Comparison of ENCODE assay signal across 8 mouse cellular contexts in the genomic region with DNA sequence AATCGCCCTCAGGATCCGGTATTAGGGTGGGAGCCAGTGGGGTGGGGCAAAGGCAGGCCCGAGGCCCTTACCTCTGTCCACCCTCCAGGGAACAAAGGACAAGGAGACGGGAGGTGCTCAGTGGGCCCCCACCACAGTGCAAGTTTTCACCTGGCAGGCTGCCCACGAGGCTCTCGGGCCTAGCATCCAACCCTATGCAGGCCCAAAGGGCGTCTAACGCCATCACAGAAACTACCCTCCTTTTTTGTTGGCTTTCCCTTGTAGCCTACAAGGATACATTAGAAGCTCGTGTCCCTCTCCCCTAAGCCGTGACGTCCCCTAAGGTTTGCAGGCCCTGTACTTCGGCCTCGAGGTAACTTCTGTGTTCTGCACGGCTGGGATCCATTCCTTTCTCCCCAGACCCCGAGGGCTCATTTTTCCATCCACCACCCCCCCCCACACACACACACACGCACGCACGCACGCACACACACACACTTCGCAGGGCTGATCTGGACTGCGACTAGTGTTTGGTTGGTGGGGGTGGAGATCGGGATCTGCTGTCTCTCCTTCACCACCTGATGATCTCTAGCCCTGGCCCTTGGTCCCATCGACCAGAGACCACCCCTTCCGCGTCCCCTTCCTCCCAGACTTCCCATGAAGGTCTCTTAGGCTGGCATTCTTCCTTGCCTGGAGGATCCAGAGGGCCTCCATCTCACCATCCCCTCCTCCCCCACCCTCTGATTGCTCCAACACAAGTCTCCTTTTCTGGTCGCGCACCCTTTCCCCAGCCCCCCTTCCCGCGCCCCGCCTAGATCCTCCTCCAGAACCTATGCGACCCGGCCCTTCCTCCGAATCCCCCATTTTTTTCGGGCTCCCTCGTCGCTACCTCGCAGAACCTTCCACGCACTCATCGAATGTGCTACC. TPM values are rescaled to one million over a fixed set of nuclear protein-coding genes. Genes with fewer than 3 reads are reported as not detected.
A peak's percentile ranks its signal among the peaks of the same experiment; 100 is the strongest.
DNase-seq lines count a peak whose midpoint lies in the region; ATAC-seq and TF ChIP-seq lines count a peak whose summit lies in the region.

No protein-coding gene starts in this region.

- H3K4me3 ChIP-seq in bone marrow macrophage, adult 2 months (ENCODE audit: insufficient read depth, low read length), result peak overlapping the region; percentile 93
- peak overlapping the region; percentile 85 for H3K4me3 ChIP-seq in forebrain, embryonic 10.5 days
- peak overlapping the region; percentile 89 for H3K4me3 ChIP-seq in hindbrain, embryonic 10.5 days
- peak overlapping the region; percentile 78 for H3K4me3 ChIP-seq in stomach, postnatal 0 days (ENCODE audit: low read depth, low read length)

- TF ChIP-seq EP300 in stomach, postnatal 0 days (optimal IDR thresholded peaks at IDR 0.05), result no peak

- 2% methylated on average over 39 of the region's 39 CpGs for WGBS in forebrain, embryonic 10.5 days
- 2% methylated on average over 39 of the region's 39 CpGs for WGBS in hindbrain, embryonic 10.5 days
- 0% methylated on average over 38 of the region's 39 CpGs for WGBS in stomach, postnatal 0 days

- peak; percentile 5; the same call in 1 of the 2 replicates for TF ChIP-seq POLR2A in bone marrow macrophage, adult 2 months (IDR thresholded peaks at IDR 0.05; ENCODE audit: borderline replicate concordance, low read depth, low read length)

- DNase-seq in lung, adult 18-20 months, result peak; percentile 45 to 51
- DNase-seq in lung, postnatal 25 days (ENCODE audit: low spot score), result no peak
- DNase-seq in forebrain, embryonic 10.5 days (ENCODE audit: extremely low spot score, low spot score), result peak; percentile 62
- peak; percentile 68 for DNase-seq in hindbrain, embryonic 10.5 days (ENCODE audit: low spot score)
- DNase-seq in layer of hippocampus, postnatal 25 days (ENCODE audit: extremely low spot score in 1 of 2, low spot score in 1 of 2), result peak; percentile 43 to 48
- DNase-seq in stomach, postnatal 0 days (ENCODE audit: low spot score), result peak; percentile 68

- peaks cover 41% of the 10 kb centered on the region for H3K36me3 ChIP-seq in forebrain, embryonic 10.5 days (replicated peaks)
- peaks cover 46% of the 10 kb centered on the region for H3K36me3 ChIP-seq in hindbrain, embryonic 10.5 days
- peaks cover 25% of the 10 kb centered on the region for H3K36me3 ChIP-seq in stomach, postnatal 0 days (ENCODE audit: control insufficient read depth, insufficient read depth, low read length)

- peak overlapping the region; percentile 70 for H3K27ac ChIP-seq in bone marrow macrophage, adult 2 months (ENCODE audit: insufficient read depth, low read depth, low read length)
- H3K27ac ChIP-seq in forebrain, embryonic 10.5 days, result peak overlapping the region; percentile 97
- peak overlapping the region; percentile 98 for H3K27ac ChIP-seq in hindbrain, embryonic 10.5 days
- peak overlapping the region; percentile 92 for H3K27ac ChIP-seq in stomach, postnatal 0 days (replicated peaks)

- ATAC-seq in megakaryocyte-erythroid progenitor cell, adult 5-6 weeks (replicated peaks; ENCODE audit: low FRiP score, low TSS enrichment, poor library complexity, severe bottlenecking), result peak; percentile 12; the same call in 1 of the 2 replicates
- peak; percentile 57 for ATAC-seq in stomach, postnatal 0 days (ENCODE audit: low FRiP score, low TSS enrichment)

- H3K27me3 ChIP-seq in forebrain, embryonic 10.5 days (ENCODE audit: poor library complexity, severe bottlenecking), result no peaks in the 10 kb centered on the region; the same call in none of the 2 replicates
- peaks cover 5% of the 10 kb centered on the region; the same call in 1 of the 2 replicates for H3K27me3 ChIP-seq in hindbrain, embryonic 10.5 days (ENCODE audit: insufficient read depth, poor library complexity, severe bottlenecking)
- no peaks in the 10 kb centered on the region for H3K27me3 ChIP-seq in stomach, postnatal 0 days (ENCODE audit: control insufficient read depth, insufficient read depth, low read length)

- peak overlapping the region; percentile 75 for H3K4me2 ChIP-seq in stomach, postnatal 0 days (replicated peaks; ENCODE audit: low read depth)

- H3K9ac ChIP-seq in stomach, postnatal 0 days (ENCODE audit: low read length), result peak overlapping the region; percentile 94

- no peaks in the 10 kb centered on the region for H3K9me3 ChIP-seq in forebrain, embryonic 10.5 days
- H3K9me3 ChIP-seq in hindbrain, embryonic 10.5 days, result no peaks in the 10 kb centered on the region
- no peaks in the 10 kb centered on the region for H3K9me3 ChIP-seq in stomach, postnatal 0 days (ENCODE audit: control insufficient read depth, low read length)

- H3K4me1 ChIP-seq in bone marrow macrophage, adult 2 months (ENCODE audit: control insufficient read depth, insufficient read depth, low read length), result peaks cover 8% of the 10 kb centered on the region
- H3K4me1 ChIP-seq in forebrain, embryonic 10.5 days, result peaks cover 28% of the 10 kb centered on the region
- H3K4me1 ChIP-seq in hindbrain, embryonic 10.5 days (replicated peaks), result peaks cover 29% of the 10 kb centered on the region
- no peaks in the 10 kb centered on the region; the same call in 1 of the 2 replicates for H3K4me1 ChIP-seq in stomach, postnatal 0 days (replicated peaks; ENCODE audit: control insufficient read depth, insufficient read depth)

- no peak for TF ChIP-seq CTCF in bone marrow macrophage, adult 2 months (IDR thresholded peaks at IDR 0.05; ENCODE audit: low read depth, low read length)
- no peak for TF ChIP-seq CTCF in stomach, postnatal 0 days (IDR thresholded peaks at IDR 0.05; ENCODE audit: low read depth)

RNA-seq across cellular contexts. Expression of a gene that starts 2.3 kb away (rescaled TPM):
- polyA plus RNA-seq in bone marrow macrophage, adult 2 months (2012; ENCODE audit: insufficient read depth, insufficient read length, missing spikeins), result 4.0 and 4.1 TPM in 2 replicates
- 0.67 and 0.84 TPM in 2 replicates for polyA plus RNA-seq in forebrain, embryonic 10.5 days (2016; fragmentation: Nextera tagmentation; extraction: Ambion mirVana)
- polyA plus RNA-seq in hindbrain, embryonic 10.5 days (2016; fragmentation: Nextera tagmentation; extraction: Ambion mirVana), result 1.5 and 4.3 TPM in 2 replicates
- total RNA-seq in layer of hippocampus, postnatal 25 days (2021), result 1 to 10 TPM; 2.2 to 3.1 TPM
- 1.8 TPM in 1 of 2 replicates, not detected in the other for total RNA-seq in megakaryocyte-erythroid progenitor cell, adult 5-6 weeks (2014; fragmentation: Nextera tagmentation)
- total RNA-seq in megakaryocyte-erythroid progenitor cell, adult 5-6 weeks (2017), result not detected in 2 replicates
- 4.1 and 6.5 TPM in 2 replicates for polyA plus RNA-seq in stomach, postnatal 0 days (2015; fragmentation: Nextera tagmentation; extraction: Ambion mirVana)

RNA-seq across cellular contexts. Expression of a gene that starts 10.9 kb away (rescaled TPM):
- 366 and 398 TPM in 2 replicates for polyA plus RNA-seq in bone marrow macrophage, adult 2 months (2012; ENCODE audit: insufficient read depth, insufficient read length, missing spikeins)
- polyA plus RNA-seq in forebrain, embryonic 10.5 days (2016; fragmentation: Nextera tagmentation; extraction: Ambion mirVana), result 401 and 402 TPM in 2 replicates
- polyA plus RNA-seq in hindbrain, embryonic 10.5 days (2016; fragmentation: Nextera tagmentation; extraction: Ambion mirVana), result 432 and 459 TPM in 2 replicates
- 100 to 1,000 TPM; 431 to 467 TPM for total RNA-seq in layer of hippocampus, postnatal 25 days (2021)
- 144 and 164 TPM in 2 replicates for total RNA-seq in megakaryocyte-erythroid progenitor cell, adult 5-6 weeks (2014; fragmentation: Nextera tagmentation)
- 67.7 and 77.9 TPM in 2 replicates for total RNA-seq in megakaryocyte-erythroid progenitor cell, adult 5-6 weeks (2017)
- polyA plus RNA-seq in stomach, postnatal 0 days (2015; fragmentation: Nextera tagmentation; extraction: Ambion mirVana), result 87.7 and 106 TPM in 2 replicates

RNA-seq across cellular contexts. Expression of a gene that starts 11.8 kb away (rescaled TPM):
- not detected in 2 replicates for polyA plus RNA-seq in bone marrow macrophage, adult 2 months (2012; ENCODE audit: insufficient read depth, insufficient read length, missing spikeins)
- 0.61 and 0.66 TPM in 2 replicates for polyA plus RNA-seq in forebrain, embryonic 10.5 days (2016; fragmentation: Nextera tagmentation; extraction: Ambion mirVana)
- 0.78 and 0.91 TPM in 2 replicates for polyA plus RNA-seq in hindbrain, embryonic 10.5 days (2016; fragmentation: Nextera tagmentation; extraction: Ambion mirVana)
- 1 to 10 TPM; 4.4 to 5.0 TPM for total RNA-seq in layer of hippocampus, postnatal 25 days (2021)
- not detected in 2 replicates for total RNA-seq in megakaryocyte-erythroid progenitor cell, adult 5-6 weeks (2014; fragmentation: Nextera tagmentation)
- total RNA-seq in megakaryocyte-erythroid progenitor cell, adult 5-6 weeks (2017), result not detected in 2 replicates
- 0.38 and 0.53 TPM in 2 replicates for polyA plus RNA-seq in stomach, postnatal 0 days (2015; fragmentation: Nextera tagmentation; extraction: Ambion mirVana)

RNA-seq across cellular contexts. Expression of a gene that starts 37.4 kb away (rescaled TPM):
- polyA plus RNA-seq in bone marrow macrophage, adult 2 months (2012; ENCODE audit: insufficient read depth, insufficient read length, missing spikeins), result 1,445 and 1,606 TPM in 2 replicates
- 20.7 and 21.6 TPM in 2 replicates for polyA plus RNA-seq in forebrain, embryonic 10.5 days (2016; fragmentation: Nextera tagmentation; extraction: Ambion mirVana)
- 23.0 and 25.7 TPM in 2 replicates for polyA plus RNA-seq in hindbrain, embryonic 10.5 days (2016; fragmentation: Nextera tagmentation; extraction: Ambion mirVana)
- total RNA-seq in layer of hippocampus, postnatal 25 days (2021), result 10 to 100 TPM; 13.9 to 17.5 TPM
- 0.20 and 0.37 TPM in 2 replicates for total RNA-seq in megakaryocyte-erythroid progenitor cell, adult 5-6 weeks (2014; fragmentation: Nextera tagmentation)
- total RNA-seq in megakaryocyte-erythroid progenitor cell, adult 5-6 weeks (2017), result not detected in 2 replicates
- polyA plus RNA-seq in stomach, postnatal 0 days (2015; fragmentation: Nextera tagmentation; extraction: Ambion mirVana), result 23.7 and 23.9 TPM in 2 replicates

RNA-seq across cellular contexts. Expression of a gene that starts 45.3 kb away (rescaled TPM):
- 10.5 and 13.2 TPM in 2 replicates for polyA plus RNA-seq in bone marrow macrophage, adult 2 months (2012; ENCODE audit: insufficient read depth, insufficient read length, missing spikeins)
- 14.0 and 16.4 TPM in 2 replicates for polyA plus RNA-seq in forebrain, embryonic 10.5 days (2016; fragmentation: Nextera tagmentation; extraction: Ambion mirVana)
- 12.7 and 13.1 TPM in 2 replicates for polyA plus RNA-seq in hindbrain, embryonic 10.5 days (2016; fragmentation: Nextera tagmentation; extraction: Ambion mirVana)
- total RNA-seq in layer of hippocampus, postnatal 25 days (2021), result 1 to 10 TPM; 3.6 to 4.1 TPM
- 10.2 and 23.0 TPM in 2 replicates for total RNA-seq in megakaryocyte-erythroid progenitor cell, adult 5-6 weeks (2014; fragmentation: Nextera tagmentation)
- 9.8 and 15.7 TPM in 2 replicates for total RNA-seq in megakaryocyte-erythroid progenitor cell, adult 5-6 weeks (2017)
- polyA plus RNA-seq in stomach, postnatal 0 days (2015; fragmentation: Nextera tagmentation; extraction: Ambion mirVana), result 9.5 and 10.1 TPM in 2 replicates
